Mouse (Mus musculus) kidney, postnatal 10 days (tissue): ENCODE data around the gene Cacna1g.
"Not testable (repeated sequence)": the region's sequence is repeated elsewhere in the genome, so short reads cannot be mapped to it uniquely, and the experiment has no call there.

Source experiments
- DNase-seq: peaks from one replicate; pipeline ENCODE4 v3.0.0; 2021; ENCODE audit warnings: mixed read lengths

Gene Cacna1g

GRCm38 (mm10) chr11:94402029-94402428 lies 72.0 kb downstream of the Cacna1g start:
- DNase-seq, result not testable (repeated sequence)

- DNase-seq, result no peak
Measured at GRCm38 (mm10) chr11:94400996-94401395, 73.0 kb downstream of the Cacna1g start.

- no peak for DNase-seq
Measured at GRCm38 (mm10) chr11:94394107-94394506, 79.9 kb downstream of the Cacna1g start.

- DNase-seq, result not testable (repeated sequence)
Measured at GRCm38 (mm10) chr11:94393490-94393889, 80.5 kb downstream of the Cacna1g start.

- peak; percentile 79 for DNase-seq
Measured at GRCm38 (mm10) chr11:94392672-94393109, 81.3 kb downstream of the Cacna1g start, which contains the start of gene Abcc3. TSS of gene Abcc3 (minus strand) at chr11:94392997.

GRCm38 (mm10) chr11:94391661-94392060 lies 82.3 kb downstream of the Cacna1g start:
- DNase-seq, result no peak

- no peak for DNase-seq
Measured at GRCm38 (mm10) chr11:94390825-94391224, 83.2 kb downstream of the Cacna1g start.

- DNase-seq, result no peak
Measured at GRCm38 (mm10) chr11:94389724-94390396, 84.1 kb downstream of the Cacna1g start.

GRCm38 (mm10) chr11:94389021-94389420 lies 85.0 kb downstream of the Cacna1g start:
- no peak for DNase-seq

- DNase-seq, result no peak
Measured at GRCm38 (mm10) chr11:94387756-94388155, 86.2 kb downstream of the Cacna1g start.

GRCm38 (mm10) chr11:94385977-94386771 lies 87.8 kb downstream of the Cacna1g start:
- peak; percentile 83 for DNase-seq

- no peak for DNase-seq
Measured at GRCm38 (mm10) chr11:94379736-94380135, 94.3 kb downstream of the Cacna1g start.

- DNase-seq, result peak; percentile 57
Measured at GRCm38 (mm10) chr11:94379061-94379460, 94.9 kb downstream of the Cacna1g start.

GRCm38 (mm10) chr11:94374276-94374948 lies 99.6 kb downstream of the Cacna1g start:
- DNase-seq, result no peak

GRCm38 (mm10) chr11:94370809-94371208 lies 103.2 kb downstream of the Cacna1g start:
- no peak for DNase-seq

- no peak for DNase-seq
Measured at GRCm38 (mm10) chr11:94369981-94370380, 104.0 kb downstream of the Cacna1g start.

GRCm38 (mm10) chr11:94365340-94365739 lies 108.7 kb downstream of the Cacna1g start:
- DNase-seq, result no peak

GRCm38 (mm10) chr11:94363690-94364089 lies 110.3 kb downstream of the Cacna1g start:
- DNase-seq, result peak; percentile 50

GRCm38 (mm10) chr11:94362101-94362500 lies 111.9 kb downstream of the Cacna1g start:
- DNase-seq, result no peak

- DNase-seq, result no peak
Measured at GRCm38 (mm10) chr11:94361166-94361870, 112.7 kb downstream of the Cacna1g start.

- no peak for DNase-seq
Measured at GRCm38 (mm10) chr11:94359168-94359567, 114.8 kb downstream of the Cacna1g start.
